Mouse (Mus musculus): Measurements from ENCODE around the gene Cyth3.
A peak's percentile ranks its signal among the peaks of the same experiment; 100 is the strongest.

Cyth3 gene

DNA sequence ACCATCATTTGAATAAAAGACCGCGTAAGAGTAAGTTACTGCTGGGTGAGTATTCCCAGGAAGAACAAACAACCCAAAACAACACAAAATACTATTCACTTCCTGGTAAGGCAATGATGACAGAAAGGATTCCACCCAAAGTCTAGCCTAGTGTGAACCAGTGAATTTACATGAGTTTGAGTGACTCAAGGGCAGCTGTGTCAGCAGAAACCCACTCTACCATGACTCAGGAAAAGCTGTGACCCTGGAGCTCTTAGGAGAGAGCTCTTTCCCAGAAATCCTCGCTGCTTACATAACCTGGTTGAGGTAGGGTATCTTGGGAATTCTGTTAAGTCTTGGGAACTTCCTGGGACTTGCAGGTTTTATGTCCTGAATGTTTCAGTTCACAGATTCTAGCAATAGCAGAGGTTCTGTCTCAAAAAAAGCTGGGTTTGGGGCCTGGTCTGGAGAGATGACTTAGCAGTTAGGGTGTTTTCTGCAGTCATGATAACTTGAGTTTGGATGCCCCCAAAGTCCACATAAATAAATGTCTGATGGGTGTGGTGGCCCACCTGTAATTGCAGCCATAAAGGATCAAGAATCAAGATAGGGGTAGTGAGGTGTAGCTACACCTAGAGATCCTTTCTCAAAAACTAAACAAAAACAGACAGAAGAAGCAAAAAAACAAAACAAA is 5.5 kb upstream of the Cyth3 start:
- DNase-seq, result no peak

GRCm38 (mm10) chr5:143617487-143618209 is 4.6 kb upstream of the Cyth3 start:
- DNase-seq, result no peak

DNA sequence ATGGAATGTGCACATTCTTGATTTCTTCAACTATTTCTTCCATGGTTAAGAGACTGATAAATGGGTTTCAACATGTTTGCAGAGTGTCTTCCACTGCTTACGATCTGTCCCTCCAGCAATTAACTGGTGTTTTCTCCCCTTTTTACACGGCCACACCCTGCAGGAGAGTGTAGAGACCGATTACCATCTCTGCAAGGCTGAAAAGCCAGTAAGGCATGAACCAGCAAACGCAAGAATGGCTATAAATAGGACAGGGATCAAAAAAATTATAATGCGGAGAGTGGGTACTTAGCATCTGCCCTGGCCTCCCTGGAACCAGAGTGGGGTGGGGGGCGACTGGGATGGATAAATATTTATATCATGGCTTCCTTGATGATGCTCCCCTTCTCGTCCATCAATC is 3.7 kb upstream of the Cyth3 start:
- DNase-seq, result no peak

GRCm38 (mm10) chr5:143620196-143620595 is 2.1 kb upstream of the Cyth3 start:
- DNase-seq, result no peak

DNA sequence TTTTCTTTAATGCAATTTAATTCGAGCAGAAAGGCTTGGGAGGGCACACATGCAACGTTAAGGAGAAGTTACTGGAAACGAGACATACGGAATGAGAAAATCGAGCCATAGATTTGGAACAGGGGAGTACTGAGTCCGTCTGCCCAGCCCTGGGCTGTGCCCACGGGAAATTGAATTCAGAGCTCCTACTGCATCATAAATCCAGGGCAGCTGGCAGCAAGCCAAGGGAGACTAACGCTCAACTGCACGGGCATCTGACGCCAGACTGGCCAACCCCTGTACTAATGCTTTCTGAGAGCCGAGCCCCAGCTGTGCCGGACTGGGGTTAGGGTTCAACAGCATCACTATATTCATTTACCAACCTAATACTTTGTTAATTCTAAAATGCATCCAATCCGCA is 1.3 kb upstream of the Cyth3 start:
- DNase-seq, result no peak

GRCm38 (mm10) chr5:143622623-143623150 is 440 bp downstream of the Cyth3 start:
- DNase-seq, result no peak

GRCm38 (mm10) chr5:143623356-143624295 is 1.4 kb downstream of the Cyth3 start:
- peak; percentile 72 for DNase-seq

- DNase-seq, result no peak
These were observed 2.2 kb downstream of the Cyth3 start for GRCm38 (mm10) chr5:143624449-143624848.

- DNase-seq, result no peak
These were observed 3.2 kb downstream of the Cyth3 start for GRCm38 (mm10) chr5:143625497-143625896.

GRCm38 (mm10) chr5:143625940-143626588 is 3.8 kb downstream of the Cyth3 start:
- DNase-seq, result no peak

DNA sequence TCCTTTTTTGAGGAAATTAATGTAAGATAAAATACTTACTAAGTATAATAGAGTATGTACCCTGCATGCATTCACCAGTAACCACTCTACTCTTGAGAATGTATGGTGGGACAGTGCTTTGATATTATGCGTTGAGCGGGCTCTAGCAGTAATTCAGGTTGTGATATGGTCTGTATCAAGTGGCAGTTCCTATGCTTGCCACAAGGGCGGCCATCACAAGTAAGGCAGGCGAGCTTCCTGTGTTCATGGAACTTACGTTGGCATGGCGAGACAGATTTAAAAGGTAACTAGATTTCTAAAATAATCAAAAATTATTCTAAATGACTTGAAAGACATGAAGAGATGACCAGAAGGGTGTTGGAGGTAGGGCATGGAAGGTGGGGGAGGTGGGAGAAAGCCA is 5.3 kb downstream of the Cyth3 start:
- no peak for DNase-seq

- no peak for DNase-seq
These were observed 5.7 kb downstream of the Cyth3 start for GRCm38 (mm10) chr5:143627926-143628325.

DNA sequence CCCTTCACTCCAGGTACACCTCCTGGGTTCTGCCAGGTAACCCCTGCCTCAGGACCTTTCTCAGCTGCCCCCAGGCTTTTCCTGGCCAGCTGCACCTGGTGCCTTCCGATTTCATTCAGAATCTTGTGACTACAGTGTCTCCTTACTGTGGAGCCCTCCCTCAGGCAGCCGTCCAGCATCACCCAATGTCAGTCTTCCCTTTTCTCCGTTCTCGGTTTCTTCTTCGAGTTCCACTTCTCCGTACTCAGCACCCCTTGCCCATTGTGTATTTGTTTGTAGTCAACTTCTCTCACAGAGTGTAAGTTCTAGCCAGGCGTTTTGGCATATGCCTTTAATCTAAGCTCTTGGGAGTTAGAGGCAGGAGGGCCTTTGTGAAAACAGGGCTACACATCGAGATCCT is 7.4 kb downstream of the Cyth3 start:
- DNase-seq, result no peak

- DNase-seq, result no peak
These were observed 8.0 kb downstream of the Cyth3 start for GRCm38 (mm10) chr5:143630214-143630613.

DNA sequence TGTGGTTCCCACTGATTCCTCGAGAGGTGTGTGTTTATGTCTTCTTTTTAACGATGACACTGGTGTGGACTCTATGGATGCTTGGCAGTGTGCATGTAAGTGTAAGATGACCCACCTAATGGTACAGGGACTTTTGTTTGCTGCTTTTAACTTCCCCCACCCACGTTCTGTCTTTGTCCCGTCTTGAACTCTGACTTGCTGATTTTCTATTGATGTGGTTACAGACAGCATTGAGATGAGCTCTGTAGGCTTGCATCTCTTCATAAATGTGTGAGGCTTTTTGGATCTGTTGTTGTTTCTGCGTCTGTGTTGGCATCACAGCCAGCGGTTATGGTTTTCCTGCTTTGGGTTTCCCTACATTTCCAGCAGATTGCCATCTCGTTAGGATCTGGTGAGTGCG is 8.5 kb downstream of the Cyth3 start:
- DNase-seq, result no peak

DNA sequence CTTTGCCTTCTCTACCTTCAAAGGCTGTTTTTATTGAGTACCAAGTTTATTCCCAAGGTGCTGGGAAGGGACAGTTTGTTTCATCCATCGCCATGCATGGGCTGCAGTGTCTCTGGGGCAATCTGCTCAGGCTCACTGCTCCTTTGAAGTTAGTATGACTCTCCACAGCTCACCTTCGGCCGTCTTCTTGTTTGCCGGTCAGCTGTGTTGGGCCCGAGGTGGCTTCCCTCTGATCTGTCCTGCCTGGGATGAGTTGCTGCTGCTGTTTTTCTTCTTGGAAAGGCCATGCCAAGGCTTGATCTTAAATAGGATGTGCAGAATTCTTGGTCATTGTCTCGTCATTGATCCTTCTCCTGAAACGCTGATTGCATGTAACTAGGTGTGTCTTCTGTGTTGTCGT is 9.3 kb downstream of the Cyth3 start:
- no peak for DNase-seq

- DNase-seq, result no peak
These were observed 10.7 kb downstream of the Cyth3 start for GRCm38 (mm10) chr5:143632674-143633557.

DNA sequence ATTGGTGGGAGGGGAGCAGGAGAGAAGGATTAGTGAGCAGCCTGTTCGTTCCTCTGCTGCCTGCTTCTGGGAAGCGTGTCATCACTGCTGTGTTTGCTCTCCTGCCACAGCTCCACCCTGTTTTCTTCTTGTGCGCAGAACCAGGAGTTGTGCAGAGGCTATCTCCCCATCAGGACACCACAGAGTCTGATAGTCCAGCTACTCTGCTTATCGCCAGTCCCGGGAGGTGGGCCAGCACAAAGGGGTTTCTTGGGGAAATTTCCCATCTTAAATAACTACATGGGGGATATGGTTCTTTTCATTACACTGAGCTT is 11.3 kb downstream of the Cyth3 start:
- no peak for DNase-seq

DNA sequence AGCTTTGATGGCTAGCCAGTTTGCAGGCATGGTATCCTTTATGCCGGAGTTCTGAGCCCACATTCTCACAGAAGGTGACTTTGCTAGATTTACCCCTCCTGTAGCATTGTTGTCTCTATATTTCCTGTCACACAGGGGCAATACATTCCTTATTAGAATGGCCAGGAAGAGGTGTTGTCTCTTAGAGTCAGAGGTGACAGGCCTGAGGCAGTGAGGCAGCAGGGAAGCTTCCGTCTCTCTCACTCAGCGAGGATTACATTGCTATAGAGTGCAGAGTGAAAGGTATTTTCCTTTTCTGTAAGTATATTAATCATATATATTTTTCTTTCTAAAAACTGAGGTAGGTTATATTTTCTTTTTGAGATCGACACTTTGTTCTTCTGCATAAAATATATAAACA is 11.6 kb downstream of the Cyth3 start:
- DNase-seq, result no peak

- no peak for DNase-seq
These were observed 12.4 kb downstream of the Cyth3 start for GRCm38 (mm10) chr5:143634550-143635112.

GRCm38 (mm10) chr5:143635358-143635757 is 13.1 kb downstream of the Cyth3 start:
- no peak for DNase-seq

DNA sequence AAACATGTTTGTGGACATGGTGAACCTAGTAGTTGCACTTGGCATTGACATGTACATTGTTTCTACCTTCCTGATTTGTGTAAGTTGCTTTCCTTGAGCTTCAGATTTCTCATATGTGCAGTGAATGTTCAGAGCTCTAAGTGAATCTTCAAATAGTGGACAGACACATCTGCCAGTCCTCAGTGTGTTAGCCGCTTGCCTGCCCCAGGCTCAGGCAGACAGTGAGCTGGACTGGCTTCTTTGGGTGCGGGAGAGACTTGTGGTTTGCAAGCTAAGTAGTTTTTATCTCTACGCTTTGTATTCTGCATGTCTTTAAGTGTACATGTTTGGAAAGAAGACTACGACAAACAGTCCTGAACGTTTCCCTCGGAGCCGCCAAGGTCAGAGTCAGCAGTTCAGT is 13.9 kb downstream of the Cyth3 start:
- DNase-seq, result no peak
